Mouse (Mus musculus) brain, embryonic 14.5 days (tissue): ENCODE measurements at regions not wholly inside any gene's neighbourhood (a gene's known extent, or its start where the extent isn't known, plus 50 kb on each side); places are given as distances from the start of the nearest gene placed in this dataset.

ENCODE experiments used
- CTCF ChIP-seq: fragments of 200-500 bp; IDR thresholded peaks from 2 replicates; pipeline ENCODE4 v1.5.1; 2012; ENCODE audit warnings: inconsistent platforms, mild to moderate bottlenecking, moderate library complexity, borderline replicate concordance; ENCODE audit not compliant: insufficient read depth, insufficient read length; ENCODE audit errors: extremely low read depth
- POLR2A ChIP-seq: fragments of 200-500 bp; IDR thresholded peaks from 2 replicates; pipeline ENCODE4 v1.6.1; 2012; ENCODE audit warnings: mild to moderate bottlenecking, inconsistent platforms, borderline replicate concordance; ENCODE audit not compliant: poor library complexity, insufficient read depth, insufficient read length, severe bottlenecking; ENCODE audit errors: extremely low read depth

DNA sequence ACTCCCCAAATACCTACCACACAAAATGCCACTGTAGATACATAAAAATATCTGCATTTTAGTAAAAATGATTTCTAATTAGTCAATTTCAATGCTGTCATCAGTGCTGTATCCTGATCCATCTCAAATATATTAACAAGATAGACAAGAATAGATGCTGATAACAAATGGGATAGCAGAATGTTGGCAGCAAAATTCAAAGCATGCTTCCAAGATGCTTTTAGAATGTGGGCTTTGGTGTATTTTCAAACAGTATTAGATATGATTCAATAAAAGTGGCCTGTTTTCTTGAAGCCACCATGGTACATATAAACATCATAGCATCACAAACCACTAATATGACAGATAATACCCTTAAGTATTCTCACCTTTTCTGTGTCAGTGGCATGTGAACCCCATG is 597.6 kb downstream of the Cenpc1 start:
- TF ChIP-seq POLR2A, result no peak
- TF ChIP-seq CTCF, result no peak
